Mouse (Mus musculus) E14TG2a.4 (cell line): Measurements from ENCODE around the gene Prph.

Source experiments
- H3K27me3 ChIP-seq: 2 replicates; pipeline ENCODE4 v1.6.1; 2014; ENCODE audit warnings: low read length, control low read depth; ENCODE audit not compliant: insufficient read depth
- H3K36me3 ChIP-seq: 2 replicates; pipeline ENCODE4 v1.6.1; 2014; ENCODE audit warnings: low read length, control low read depth; ENCODE audit not compliant: insufficient read depth
- H3K4me1 ChIP-seq: replicated peaks from 2 replicates; pipeline ENCODE4 v1.6.1; 2014; ENCODE audit warnings: low read depth, low read length, control low read depth
- H3K4me3 ChIP-seq: replicated peaks from 2 replicates; pipeline ENCODE4 v1.5.1; 2014; ENCODE audit warnings: mild to moderate bottlenecking, low read length
- H3K9me3 ChIP-seq: 2 replicates; pipeline ENCODE4 v1.6.1; 2014; ENCODE audit warnings: low read length, control low read depth
- CTCF ChIP-seq: conservative IDR thresholded peaks from 2 replicates; pipeline ENCODE4 v1.5.1; 2014; ENCODE audit warnings: low read length
- NANOG ChIP-seq: IDR thresholded peaks from 2 replicates; pipeline ENCODE4 v1.6.1; 2014; ENCODE audit warnings: borderline replicate concordance, low read length, mixed read lengths
- POU5F1 ChIP-seq: IDR thresholded peaks from 2 replicates; pipeline ENCODE4 v1.6.1; 2014; ENCODE audit warnings: low read length, borderline replicate concordance

Gene Prph

GRCm38 (mm10) chr15:99096061-99096793, 41.3 kb downstream of the Prph start:
- 0 out of 2 replicates have a peak, but pooled peaks cover 3% of the 10 kb centered on the region for H3K9me3 ChIP-seq
- TF ChIP-seq CTCF (no peak), NANOG (no peak), POU5F1 (no peak)

GRCm38 (mm10) chr15:99096831-99097500, 42.0 kb downstream of the Prph start:
- peak overlapping the region; percentile 57 for H3K4me3 ChIP-seq

More at GRCm38 (mm10) chr15:99096061-99096793, 41.3 kb downstream of the Prph start:
- Histone ChIP-seq H3K4me3 (peak overlapping the region; percentile 57), H3K36me3 (0 out of 2 replicates have a peak, but pooled peaks cover 2% of the 10 kb centered on the region), H3K27me3 (peaks cover 74% of the 10 kb centered on the region), H3K4me1 (peaks cover 82% of the 10 kb centered on the region)

GRCm38 (mm10) chr15:99097840-99098492, 43.0 kb downstream of the Prph start:
- H3K4me1 ChIP-seq: peaks cover 73% of the 10 kb centered on the region
- peaks cover 62% of the 10 kb centered on the region for H3K27me3 ChIP-seq
- TF ChIP-seq CTCF (no peak), NANOG (no peak), POU5F1 (no peak)

More at GRCm38 (mm10) chr15:99096831-99097500, 42.0 kb downstream of the Prph start:
- peaks cover 83% of the 10 kb centered on the region for H3K4me1 ChIP-seq
- H3K36me3 ChIP-seq: 0 out of 2 replicates have a peak, but pooled peaks cover 4% of the 10 kb centered on the region
- TF ChIP-seq NANOG: no peak
- no peak for TF ChIP-seq POU5F1
- no peak for TF ChIP-seq CTCF
- no peaks in the 10 kb centered on the region for H3K9me3 ChIP-seq
- peaks cover 72% of the 10 kb centered on the region for H3K27me3 ChIP-seq

GRCm38 (mm10) chr15:99098493-99098861, 43.5 kb downstream of the Prph start:
- H3K27me3 ChIP-seq: peaks cover 57% of the 10 kb centered on the region
- H3K4me1 ChIP-seq: peaks cover 68% of the 10 kb centered on the region
- TF ChIP-seq CTCF: no peak
- TF ChIP-seq NANOG: no peak
- no peak for TF ChIP-seq POU5F1
- peak overlapping the region; percentile 71 for H3K4me3 ChIP-seq
- H3K9me3 ChIP-seq: no peaks in the 10 kb centered on the region
- 0 out of 2 replicates have a peak, but pooled peaks cover 4% of the 10 kb centered on the region for H3K36me3 ChIP-seq

More at GRCm38 (mm10) chr15:99097840-99098492, 43.0 kb downstream of the Prph start:
- 0 out of 2 replicates have a peak, but pooled peaks cover 4% of the 10 kb centered on the region for H3K36me3 ChIP-seq
- H3K4me3 ChIP-seq: peak overlapping the region; percentile 71
- H3K9me3 ChIP-seq: no peaks in the 10 kb centered on the region

GRCm38 (mm10) chr15:99099139-99099556, 44.2 kb downstream of the Prph start:
- Histone ChIP-seq H3K9me3 (no peaks in the 10 kb centered on the region), H3K36me3 (0 out of 2 replicates have a peak, but pooled peaks cover 4% of the 10 kb centered on the region), H3K27me3 (peaks cover 52% of the 10 kb centered on the region), H3K4me3 (peak overlapping the region; percentile 71), H3K4me1 (peaks cover 68% of the 10 kb centered on the region)
- TF ChIP-seq CTCF (peak; percentile 82), POU5F1 (no peak)

GRCm38 (mm10) chr15:99099984-99100383, 45.0 kb downstream of the Prph start:
- TF ChIP-seq NANOG (no peak), CTCF (no peak), POU5F1 (no peak)
- H3K4me1 ChIP-seq: peaks cover 61% of the 10 kb centered on the region
- H3K4me3 ChIP-seq: peak overlapping the region; percentile 71; the same call in 1 of the 2 replicates
- peaks cover 45% of the 10 kb centered on the region for H3K27me3 ChIP-seq
- H3K9me3 ChIP-seq: no peaks in the 10 kb centered on the region
- H3K36me3 ChIP-seq: 0 out of 2 replicates have a peak, but pooled peaks cover 4% of the 10 kb centered on the region

- Histone ChIP-seq H3K4me1 (peaks cover 25% of the 10 kb centered on the region), H3K4me3 (no peak overlapping the region), H3K27me3 (peaks cover 5% of the 10 kb centered on the region; the same call in 1 of the 2 replicates), H3K36me3 (peaks cover 8% of the 10 kb centered on the region; the same call in 1 of the 2 replicates), H3K9me3 (peaks cover 17% of the 10 kb centered on the region)
- TF ChIP-seq POU5F1 (no peak), NANOG (no peak), CTCF (no peak)
These were observed 50.3 kb downstream of the Prph start for GRCm38 (mm10) chr15:99105238-99105637.

GRCm38 (mm10) chr15:99107866-99108265, 52.9 kb downstream of the Prph start:
- peaks cover 17% of the 10 kb centered on the region for H3K9me3 ChIP-seq
- H3K4me1 ChIP-seq: peaks cover 27% of the 10 kb centered on the region
- TF ChIP-seq NANOG (no peak), POU5F1 (no peak), CTCF (no peak)
- peaks cover 5% of the 10 kb centered on the region; the same call in 1 of the 2 replicates for H3K36me3 ChIP-seq
- no peaks in the 10 kb centered on the region for H3K27me3 ChIP-seq
- H3K4me3 ChIP-seq: no peak overlapping the region
